Mouse (Mus musculus): Measurements from ENCODE around the gene Dtnbp1. TPM values are rescaled to one million over a fixed set of nuclear protein-coding genes. Genes with fewer than 3 reads are reported as not detected.

The Dtnbp1 gene
- polyA plus RNA-seq, 1 experiment = 24.2 TPM

GRCm38 (mm10) chr13:44904271-44904670, 97.7 kb downstream of the Dtnbp1 start:
- TF ChIP-seq GATA1 (IDR thresholded peaks at IDR 0.05; ENCODE audit: low read length) = no peak

GRCm38 (mm10) chr13:44903416-44903815, 98.5 kb downstream of the Dtnbp1 start:
- TF ChIP-seq GATA1 (IDR thresholded peaks at IDR 0.05; ENCODE audit: low read length) = no peak

GRCm38 (mm10) chr13:44902299-44902698, 99.6 kb downstream of the Dtnbp1 start:
- TF ChIP-seq GATA1 (IDR thresholded peaks at IDR 0.05; ENCODE audit: low read length) = no peak

GRCm38 (mm10) chr13:44896211-44896610, 105.7 kb downstream of the Dtnbp1 start:
- TF ChIP-seq GATA1 (IDR thresholded peaks at IDR 0.05; ENCODE audit: low read length) = no peak

GRCm38 (mm10) chr13:44891813-44892730, 109.9 kb downstream of the Dtnbp1 start:
- no peak for TF ChIP-seq GATA1 (IDR thresholded peaks at IDR 0.05; ENCODE audit: low read length)

- TF ChIP-seq GATA1 (IDR thresholded peaks at IDR 0.05; ENCODE audit: low read length) = no peak
These were observed 111.3 kb downstream of the Dtnbp1 start for GRCm38 (mm10) chr13:44890612-44891011.

- TF ChIP-seq GATA1 (IDR thresholded peaks at IDR 0.05; ENCODE audit: low read length) = no peak
These were observed 115.7 kb downstream of the Dtnbp1 start for GRCm38 (mm10) chr13:44886221-44886620.

- no peak for TF ChIP-seq GATA1 (IDR thresholded peaks at IDR 0.05; ENCODE audit: low read length)
These were observed 120.9 kb downstream of the Dtnbp1 start for GRCm38 (mm10) chr13:44881001-44881400.

GRCm38 (mm10) chr13:44876799-44877198, 125.1 kb downstream of the Dtnbp1 start:
- no peak for TF ChIP-seq GATA1 (IDR thresholded peaks at IDR 0.05; ENCODE audit: low read length)

Other genes starting within 250 kb of the Dtnbp1 start
- 0.03 and 0.04 TPM in 2 replicates for gene Gm9817, start 76.5 kb upstream of the Dtnbp1 start, polyA plus RNA-seq (2012)